Mouse (Mus musculus): ENCODE data around the gene Nckap1l.

DNA sequence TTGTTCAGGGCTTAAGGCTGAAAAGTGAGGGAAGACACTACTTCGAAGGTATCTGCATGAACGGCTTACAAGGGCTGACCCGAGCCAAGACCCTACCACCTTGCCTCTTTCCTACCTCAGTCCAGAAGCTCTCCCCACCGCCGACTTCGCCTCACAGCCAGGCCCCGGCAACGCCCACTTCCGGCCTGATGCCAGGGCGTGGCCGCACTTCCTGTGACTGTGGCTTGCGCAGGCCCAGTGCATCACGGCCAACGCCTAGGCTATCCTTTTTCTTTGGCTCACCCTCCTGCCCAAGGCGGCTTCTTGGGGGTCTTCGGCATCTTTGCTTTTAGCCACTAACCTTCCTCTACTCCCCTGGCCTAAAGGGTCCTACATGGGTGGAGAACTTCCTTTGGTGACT, 23.4 kb upstream of the Nckap1l start, which contains the start of gene Gtsf1:
- TF ChIP-seq CTCF (IDR thresholded peaks at IDR 0.05), result no peak
- TF ChIP-seq EP300 (IDR thresholded peaks at IDR 0.05), result no peak
